Mouse (Mus musculus) forebrain, postnatal 0 days (tissue): ENCODE data around the gene Ccnyl1. TPM values are rescaled to one million over a fixed set of nuclear protein-coding genes. Genes with fewer than 3 reads are reported as not detected.

Experiments used
- ATAC-seq: fragments of 200-750 bp; cut with Nextera tagmentation; 2 replicates; pipeline ENCODE4 v1.8.0; 2017; ENCODE audit warnings: mild to moderate bottlenecking, moderate library complexity
- DNase-seq: peaks from one replicate; pipeline ENCODE4 v3.0.0-alpha.2; 2015
- H3K27ac ChIP-seq: fragments of 300-500 bp; sonication (generic); 2 replicates; pipeline ENCODE4 v1.5.1; 2014; ENCODE audit warnings: low read depth, mild to moderate bottlenecking, antibody characterized with exemption, low read length, moderate library complexity, mixed read lengths
- H3K27me3 ChIP-seq: fragments of 300-500 bp; sonication (generic); 2 replicates; pipeline ENCODE4 v1.6.1; 2014; ENCODE audit warnings: mild to moderate bottlenecking, low read length, mixed read lengths; ENCODE audit not compliant: insufficient read depth
- H3K36me3 ChIP-seq: fragments of 300-500 bp; sonication (generic); 2 replicates; pipeline ENCODE4 v1.6.1; 2014; ENCODE audit warnings: mild to moderate bottlenecking, moderate library complexity; ENCODE audit not compliant: insufficient read depth
- H3K4me1 ChIP-seq: fragments of 300-500 bp; sonication (generic); 2 replicates; pipeline ENCODE4 v1.6.1; 2014; ENCODE audit warnings: antibody characterized with exemption; ENCODE audit not compliant: insufficient read depth
- H3K4me2 ChIP-seq: fragments of 300-500 bp; sonication (generic); 2 replicates; pipeline ENCODE4 v1.6.1; 2014; ENCODE audit warnings: low read depth, mild to moderate bottlenecking, moderate library complexity
- H3K4me3 ChIP-seq: fragments of 300-500 bp; sonication (generic); 2 replicates; pipeline ENCODE4 v1.5.1; 2014; ENCODE audit warnings: low read depth, low read length, mixed read lengths
- H3K9ac ChIP-seq: fragments of 300-500 bp; sonication (generic); 2 replicates; pipeline ENCODE4 v1.6.1; 2014; ENCODE audit warnings: mild to moderate bottlenecking
- H3K9me3 ChIP-seq: fragments of 300-500 bp; sonication (generic); 2 replicates; pipeline ENCODE4 v1.6.1; 2016; ENCODE audit warnings: low read length
- CTCF ChIP-seq: sonication (generic); IDR thresholded peaks from 2 replicates; pipeline ENCODE4 v1.5.1; 2016; ENCODE audit warnings: antibody characterized with exemption, control low read depth, low read depth
- WGBS: fragments of 180-500 bp; shearing (Covaris S2); extraction: QIAGEN DNeasy Blood & Tissue Kit; methylation state at CpG from one replicate; pipeline ENCODE4 v1.1.7; 2014; 5-methylcytosine and 5-hydroxymethylcytosine counted together
- polyA plus RNA-seq: library from polyadenylated mRNA; unstranded; fragments of >200 nt; fragmentation: Nextera tagmentation; extraction: Ambion mirVana; gene quantifications from 2 replicates; pipeline ENCODE4 v1.2.1, GENCODE M21; 2015
- total RNA-seq: library from RNA; depleted of rRNA; stranded (reverse); fragments of >200 nt; gene quantifications from 2 replicates; pipeline ENCODE4 v1.2.3, GENCODE M21; 2014

Ccnyl1 gene
- total and polyA plus RNA-seq, 2 experiments from 2014 or later: 3.4 to 24.7 TPM

DNA sequence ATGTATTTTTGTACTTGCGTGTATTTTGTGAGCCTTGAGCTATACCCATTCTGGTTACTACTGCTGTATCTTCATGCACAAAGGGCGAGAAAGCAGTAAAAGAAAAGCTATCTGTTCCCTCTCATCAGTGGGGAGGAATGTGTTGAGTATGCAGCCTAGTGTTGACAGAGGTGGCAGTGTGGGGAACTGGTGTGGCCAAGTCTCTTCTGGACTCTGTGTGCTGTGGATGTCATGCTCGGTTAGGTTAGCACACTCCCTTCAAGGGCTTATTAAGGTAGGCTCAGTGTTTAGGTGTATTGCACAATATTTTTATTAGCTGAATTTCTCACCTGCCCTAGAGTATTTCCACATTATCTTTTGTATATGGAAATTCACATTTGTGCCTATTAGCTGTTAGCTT, 11.5 kb downstream of the Ccnyl1 start:
- Histone ChIP-seq H3K4me3 (no peak overlapping the region), H3K27ac (no peak overlapping the region), H3K27me3 (no peaks in the 10 kb centered on the region), H3K4me2 (no peak overlapping the region), H3K9ac (no peak overlapping the region), H3K9me3 (no peaks in the 10 kb centered on the region), H3K4me1 (no peaks in the 10 kb centered on the region), H3K36me3 (peaks cover 23% of the 10 kb centered on the region)
- DNase-seq (no peak), ATAC-seq (no peak)
- no peak for TF ChIP-seq CTCF
- WGBS: 92% methylated on average over 3 of the region's 3 CpGs

DNA sequence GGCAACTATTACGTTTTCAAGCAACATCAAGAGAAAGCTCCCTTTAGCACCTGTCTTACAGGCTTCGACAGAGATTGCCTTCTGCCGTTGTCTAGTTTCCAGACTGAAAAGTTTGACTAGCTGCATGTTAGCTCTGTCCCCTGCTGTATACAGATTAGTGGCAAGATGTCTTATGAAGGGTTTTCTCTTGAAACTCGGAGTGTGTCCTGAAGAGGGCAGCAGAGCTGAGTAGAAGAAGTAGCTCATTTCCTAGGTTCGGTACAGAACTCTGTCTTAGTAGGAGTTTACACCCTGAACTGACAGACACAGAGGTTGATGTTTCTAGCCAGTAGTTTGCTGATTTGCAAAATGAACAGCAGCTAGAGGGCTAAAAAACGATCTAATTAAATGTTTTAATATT, 15.0 kb downstream of the Ccnyl1 start:
- Histone ChIP-seq H3K4me1 (no peaks in the 10 kb centered on the region), H3K4me2 (no peak overlapping the region), H3K36me3 (peaks cover 28% of the 10 kb centered on the region), H3K27me3 (no peaks in the 10 kb centered on the region), H3K4me3 (no peak overlapping the region), H3K9me3 (no peaks in the 10 kb centered on the region), H3K9ac (no peak overlapping the region), H3K27ac (no peak overlapping the region)
- ATAC-seq (peak; percentile 73; the same call in 1 of the 2 replicates), DNase-seq (peak; percentile 71)
- TF ChIP-seq CTCF: peak; percentile 61
- WGBS: 40% methylated on average over 6 of the region's 6 CpGs

DNA sequence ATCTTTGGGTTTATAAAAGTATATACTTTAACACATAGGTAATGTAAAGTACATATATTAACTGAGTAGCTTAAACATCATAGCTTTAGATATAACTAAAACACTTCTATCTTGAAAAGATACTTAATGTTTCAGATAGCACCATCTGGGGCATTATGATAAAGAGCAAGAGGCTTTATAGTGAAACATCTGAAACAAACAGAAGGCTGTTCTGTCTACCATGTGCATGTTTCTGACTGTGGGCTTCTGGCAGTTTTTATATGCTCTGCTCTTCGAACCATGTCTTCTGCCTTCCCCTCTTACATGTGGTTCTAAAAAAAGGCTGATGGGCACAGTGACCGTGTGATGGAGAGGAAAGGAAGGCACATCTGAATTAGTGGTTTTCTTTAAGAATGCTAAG, 16.4 kb downstream of the Ccnyl1 start:
- DNase-seq (no peak), ATAC-seq (no peak)
- no peak for TF ChIP-seq CTCF
- WGBS: 69% methylated on average over 2 of the region's 2 CpGs
- Histone ChIP-seq H3K36me3 (peaks cover 22% of the 10 kb centered on the region), H3K27me3 (no peaks in the 10 kb centered on the region), H3K4me1 (no peaks in the 10 kb centered on the region), H3K4me2 (no peak overlapping the region), H3K9ac (no peak overlapping the region), H3K27ac (no peak overlapping the region), H3K4me3 (no peak overlapping the region), H3K9me3 (no peaks in the 10 kb centered on the region)

DNA sequence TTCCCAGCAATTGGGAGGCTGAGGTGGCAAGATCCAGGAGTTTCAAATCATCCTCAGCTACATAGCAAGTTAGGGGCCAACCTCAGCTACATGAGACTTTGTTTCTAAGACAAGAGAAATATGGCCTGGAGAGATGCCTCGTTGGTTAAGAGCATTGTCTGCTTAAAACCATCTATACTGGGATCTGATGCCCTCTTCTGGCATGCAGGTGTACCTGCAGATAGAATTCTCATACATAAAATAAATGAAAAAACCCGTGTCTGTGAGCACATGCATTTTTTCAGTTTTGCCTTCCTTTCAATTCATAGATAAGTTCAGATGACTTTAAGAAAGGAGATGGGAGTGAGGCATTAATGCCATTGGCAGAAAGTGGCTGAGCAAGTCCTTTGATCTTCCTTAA, 19.6 kb downstream of the Ccnyl1 start:
- Histone ChIP-seq H3K9ac (no peak overlapping the region), H3K27me3 (no peaks in the 10 kb centered on the region), H3K27ac (no peak overlapping the region), H3K36me3 (peaks cover 11% of the 10 kb centered on the region), H3K4me2 (no peak overlapping the region), H3K4me3 (no peak overlapping the region), H3K9me3 (no peaks in the 10 kb centered on the region), H3K4me1 (no peaks in the 10 kb centered on the region)
- 9% methylated on average over 2 of the region's 2 CpGs for WGBS
- no peak for ATAC-seq
- peak; percentile 73 for TF ChIP-seq CTCF
- peak; percentile 55 for DNase-seq

DNA sequence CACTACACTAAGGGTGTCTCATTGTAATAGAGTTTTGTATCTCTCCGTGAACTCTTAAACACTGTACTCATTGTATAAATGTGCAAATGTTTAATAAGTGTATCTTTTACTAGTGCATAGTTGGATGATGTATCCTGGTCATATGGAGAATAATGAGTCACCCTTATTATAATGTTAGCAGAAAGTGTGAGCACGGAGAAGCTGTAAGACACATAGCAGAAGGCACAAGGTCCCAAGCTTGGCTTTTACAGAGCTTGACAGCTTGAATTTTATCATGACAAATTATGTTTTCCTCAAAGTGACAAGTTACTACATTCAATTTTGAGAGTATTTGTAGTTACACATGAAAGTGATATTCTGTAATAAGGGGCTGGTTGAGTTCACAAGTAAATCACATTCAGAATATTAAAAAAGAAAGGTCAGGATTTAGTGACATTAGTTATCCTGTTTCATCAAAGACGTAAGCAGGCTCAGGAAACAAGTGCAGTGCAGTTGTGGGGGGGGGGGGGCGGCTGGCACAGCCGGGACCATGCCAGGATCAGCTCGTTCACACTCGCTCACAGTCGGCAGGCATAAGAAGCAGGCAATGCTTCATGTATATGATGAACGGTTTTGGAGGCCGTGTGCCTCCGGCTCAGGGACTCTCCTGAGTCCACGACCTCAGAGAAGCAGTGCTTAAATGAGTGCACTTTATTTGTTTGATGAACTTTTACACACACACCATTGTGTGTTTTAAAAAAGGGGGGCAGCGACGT, 21.9 kb downstream of the Ccnyl1 start:
- Histone ChIP-seq H3K4me3 (no peak overlapping the region), H3K27me3 (no peaks in the 10 kb centered on the region), H3K27ac (no peak overlapping the region), H3K36me3 (peaks cover 16% of the 10 kb centered on the region), H3K4me2 (no peak overlapping the region), H3K9ac (no peak overlapping the region), H3K9me3 (no peaks in the 10 kb centered on the region), H3K4me1 (no peaks in the 10 kb centered on the region)
- ATAC-seq: peak; percentile 90
- DNase-seq: peak; percentile 39
- no peak for TF ChIP-seq CTCF
- WGBS: 64% methylated on average over 14 of the region's 14 CpGs

DNA sequence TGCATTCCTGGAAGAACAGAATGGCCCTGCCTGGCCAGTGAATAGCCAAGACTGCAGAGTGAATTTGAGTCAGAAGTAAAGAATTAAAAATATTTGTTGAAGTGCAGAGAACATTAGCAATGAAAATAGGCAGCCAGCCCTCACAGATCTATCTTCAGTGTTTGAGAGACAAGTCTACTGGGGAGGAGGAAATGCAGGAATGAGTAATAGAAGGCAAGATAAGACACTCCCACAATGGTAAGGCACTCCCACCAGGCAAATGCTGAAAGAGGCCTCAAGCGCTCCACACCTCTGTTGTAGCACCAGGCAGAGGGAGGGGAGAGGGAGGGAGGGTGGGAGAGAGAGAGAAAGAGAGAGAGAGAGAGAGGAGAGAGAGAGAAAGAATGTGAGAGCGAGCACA, 25.2 kb downstream of the Ccnyl1 start:
- Histone ChIP-seq H3K27me3 (no peaks in the 10 kb centered on the region), H3K4me2 (no peak overlapping the region), H3K4me3 (no peak overlapping the region), H3K36me3 (peaks cover 14% of the 10 kb centered on the region), H3K9me3 (no peaks in the 10 kb centered on the region), H3K27ac (no peak overlapping the region), H3K9ac (no peak overlapping the region), H3K4me1 (no peaks in the 10 kb centered on the region)
- no peak for ATAC-seq
- TF ChIP-seq CTCF: no peak
- WGBS: 77% methylated on average over 2 of the region's 2 CpGs
- no peak for DNase-seq

DNA sequence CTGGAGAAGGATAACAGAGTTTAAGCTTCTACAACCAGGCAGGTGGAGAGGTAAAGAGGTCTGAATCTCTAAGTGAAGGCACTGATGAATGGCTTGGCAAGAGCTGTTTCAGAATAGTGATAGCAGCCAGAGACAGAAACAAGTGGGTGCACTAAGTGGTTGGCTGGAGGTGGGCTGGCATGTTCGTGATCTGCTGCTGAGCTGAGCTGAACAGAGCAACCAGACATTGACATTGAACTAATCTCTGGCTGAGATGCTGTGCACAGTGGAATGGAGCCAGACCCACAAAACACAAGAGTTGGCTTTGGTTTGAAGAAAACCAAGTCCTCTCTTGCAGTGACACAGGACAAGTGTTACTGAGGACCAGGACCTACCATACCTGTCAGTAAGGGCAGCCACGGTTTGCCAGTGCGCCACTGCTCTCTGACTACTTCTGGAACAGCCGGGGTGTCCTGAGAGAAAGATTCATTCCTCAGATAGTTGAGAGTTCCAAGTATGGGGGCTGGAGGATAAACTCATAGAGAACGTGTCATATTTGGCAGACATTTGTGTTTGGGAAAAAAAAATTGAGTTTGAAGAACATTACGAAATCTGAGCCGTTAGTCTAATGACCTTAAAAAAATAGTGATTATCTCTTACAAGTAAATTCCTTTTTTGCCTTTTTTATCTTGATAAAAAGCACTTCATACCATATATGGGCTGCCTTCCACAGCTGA, 26.5 kb downstream of the Ccnyl1 start:
- H3K27me3 ChIP-seq: no peaks in the 10 kb centered on the region
- no peak overlapping the region for H3K9ac ChIP-seq
- WGBS: 80% methylated on average over 7 of the region's 7 CpGs
- no peaks in the 10 kb centered on the region for H3K9me3 ChIP-seq
- H3K4me1 ChIP-seq: no peaks in the 10 kb centered on the region
- no peak overlapping the region for H3K4me3 ChIP-seq
- H3K36me3 ChIP-seq: peaks cover 14% of the 10 kb centered on the region
- ATAC-seq: no peak
- DNase-seq: no peak
- no peak overlapping the region for H3K4me2 ChIP-seq
- TF ChIP-seq CTCF: no peak
- H3K27ac ChIP-seq: no peak overlapping the region
